Mouse (Mus musculus) intestine, postnatal 0 days (tissue): ENCODE measurements around the gene Myo15b. TPM values are rescaled to one million over a fixed set of nuclear protein-coding genes. Genes with fewer than 3 reads are reported as not detected.
A peak's percentile ranks its signal among the peaks of the same experiment; 100 is the strongest.

Experiments
- ATAC-seq: fragments of 200-750 bp; cut with Nextera tagmentation; 2 replicates; pipeline ENCODE4 v1.8.0; 2017; ENCODE audit warnings: mild to moderate bottlenecking, moderate TSS enrichment, moderate library complexity
- H3K27ac ChIP-seq: fragments of 300-500 bp; sonication (generic); 2 replicates; pipeline ENCODE4 v1.5.1; 2014; ENCODE audit warnings: mild to moderate bottlenecking, low read depth, low read length, moderate library complexity
- H3K27me3 ChIP-seq: fragments of 300-500 bp; sonication (generic); replicated peaks from 2 replicates; pipeline ENCODE4 v1.6.1; 2014; ENCODE audit warnings: low read length, mixed read lengths; ENCODE audit not compliant: control insufficient read depth, insufficient read depth
- H3K36me3 ChIP-seq: fragments of 300-500 bp; sonication (generic); 2 replicates; pipeline ENCODE4 v1.6.1; 2014; ENCODE audit warnings: mild to moderate bottlenecking, moderate library complexity; ENCODE audit not compliant: control insufficient read depth, insufficient read depth
- H3K4me1 ChIP-seq: fragments of 300-500 bp; sonication (generic); replicated peaks from 2 replicates; pipeline ENCODE4 v1.6.1; 2014; ENCODE audit warnings: antibody characterized with exemption, low read length, mixed read lengths; ENCODE audit not compliant: control insufficient read depth, insufficient read depth
- H3K4me2 ChIP-seq: fragments of 300-500 bp; sonication (generic); replicated peaks from 2 replicates; pipeline ENCODE4 v1.6.1; 2014; ENCODE audit warnings: low read depth, mild to moderate bottlenecking, moderate library complexity
- H3K4me3 ChIP-seq: fragments of 300-500 bp; sonication (generic); 2 replicates; pipeline ENCODE4 v1.5.1; 2014; ENCODE audit warnings: low read depth, low read length
- H3K9ac ChIP-seq: fragments of 300-500 bp; sonication (generic); 2 replicates; pipeline ENCODE4 v1.6.1; 2014; ENCODE audit warnings: mild to moderate bottlenecking, low read depth, low read length
- H3K9me3 ChIP-seq: fragments of 300-500 bp; sonication (generic); 2 replicates; pipeline ENCODE4 v1.6.1; 2016; ENCODE audit warnings: mixed run types; ENCODE audit not compliant: control insufficient read depth
- CTCF ChIP-seq: sonication (generic); IDR thresholded peaks from 2 replicates; pipeline ENCODE4 v1.5.1; 2016; ENCODE audit warnings: low read depth, mild to moderate bottlenecking, control low read depth, antibody characterized with exemption, moderate library complexity
- WGBS: fragments of 180-500 bp; shearing (Covaris S2); extraction: QIAGEN DNeasy Blood & Tissue Kit; methylation state at CpG from one replicate; pipeline ENCODE4 v1.1.7; 2014; 5-methylcytosine and 5-hydroxymethylcytosine counted together
- polyA plus RNA-seq: library from polyadenylated mRNA; unstranded; fragments of >200 nt; fragmentation: Nextera tagmentation; extraction: Ambion mirVana; gene quantifications from 2 replicates; pipeline ENCODE4 v1.2.1, GENCODE M21; 2015

Myo15b gene
- polyA plus RNA-seq, 1 experiment from 2014 or later = 332 TPM

- Histone ChIP-seq H3K36me3 (peaks cover 23% of the 10 kb centered on the region), H3K4me2 (peak overlapping the region; percentile 75), H3K27me3 (peaks cover 13% of the 10 kb centered on the region), H3K4me1 (no peaks in the 10 kb centered on the region), H3K9ac (peak overlapping the region; percentile 47), H3K27ac (no peak overlapping the region), H3K9me3 (no peaks in the 10 kb centered on the region), H3K4me3 (peak overlapping the region; percentile 44)
- peak; percentile 86 for ATAC-seq
- 2% methylated on average over 61 of the region's 75 CpGs for WGBS
- TF ChIP-seq CTCF = peak; percentile 99
Measured at GRCm38 (mm10) chr11:115859143-115859945, 1.1 kb downstream of the Myo15b start.

DNA sequence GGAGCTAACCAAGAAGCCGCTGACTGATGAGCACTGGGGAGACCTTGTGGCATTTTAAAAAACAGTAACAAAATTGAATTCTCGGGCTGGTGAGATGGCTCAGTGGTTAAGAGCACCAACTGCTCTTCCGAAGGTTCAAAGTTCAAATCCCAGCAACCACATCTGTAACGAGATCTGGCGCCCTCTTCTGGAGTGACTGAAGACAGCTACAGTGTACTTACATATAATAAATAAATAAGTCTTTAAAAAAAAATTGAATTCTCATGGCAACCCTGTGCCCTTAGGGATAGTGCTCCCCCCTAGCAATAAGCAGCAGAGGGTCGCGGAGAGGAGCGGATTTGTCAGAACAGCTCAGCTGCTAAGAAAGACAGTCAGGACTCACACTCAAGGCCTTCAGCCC lies 5.7 kb downstream of the Myo15b start:
- peaks cover 7% of the 10 kb centered on the region; the same call in 1 of the 2 replicates for H3K27me3 ChIP-seq
- H3K4me1 ChIP-seq = no peaks in the 10 kb centered on the region
- WGBS = 81% methylated on average over 8 of the region's 8 CpGs
- H3K9me3 ChIP-seq = no peaks in the 10 kb centered on the region
- no peak overlapping the region for H3K27ac ChIP-seq
- H3K36me3 ChIP-seq = no peaks in the 10 kb centered on the region
- peak; percentile 57 for TF ChIP-seq CTCF
- no peak for ATAC-seq
- no peak overlapping the region for H3K4me3 ChIP-seq
- H3K9ac ChIP-seq = no peak overlapping the region
- no peak overlapping the region for H3K4me2 ChIP-seq

- H3K36me3 ChIP-seq = no peaks in the 10 kb centered on the region
- H3K27ac ChIP-seq = peak overlapping the region; percentile 77
- no peaks in the 10 kb centered on the region for H3K27me3 ChIP-seq
- peak; percentile 82 for ATAC-seq
- H3K9ac ChIP-seq = no peak overlapping the region
- no peaks in the 10 kb centered on the region for H3K9me3 ChIP-seq
- H3K4me2 ChIP-seq = 0 out of 2 replicates have a peak overlapping the region, but pooled peaks have one; percentile 18
- WGBS = 31% methylated on average over 8 of the region's 8 CpGs
- H3K4me1 ChIP-seq = no peaks in the 10 kb centered on the region; the same call in 1 of the 2 replicates
- TF ChIP-seq CTCF = no peak
- H3K4me3 ChIP-seq = no peak overlapping the region
Measured at GRCm38 (mm10) chr11:115869393-115869792, 11.2 kb downstream of the Myo15b start.

DNA sequence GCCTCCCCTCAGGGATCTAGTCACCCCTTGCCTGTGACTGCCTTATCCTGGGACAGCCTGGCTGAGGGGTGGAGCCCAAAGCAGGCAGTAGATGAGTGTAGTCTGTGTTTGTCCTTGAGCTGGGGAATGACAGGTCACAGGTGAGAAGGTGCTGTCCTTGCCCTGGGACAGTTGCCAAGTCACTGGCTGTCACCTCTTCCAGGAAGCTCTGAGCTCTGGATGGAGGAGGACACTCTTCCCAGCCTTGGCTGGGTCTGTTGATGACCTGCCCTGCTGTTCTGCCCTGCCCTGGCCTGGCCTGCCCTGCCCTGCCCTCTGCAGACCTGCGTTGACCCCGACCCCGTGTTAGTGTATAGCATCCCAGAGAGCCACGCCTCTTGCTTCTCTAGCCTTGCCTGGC lies 14.2 kb downstream of the Myo15b start:
- H3K4me1 ChIP-seq = no peaks in the 10 kb centered on the region; the same call in 1 of the 2 replicates
- H3K4me3 ChIP-seq = no peak overlapping the region
- ATAC-seq = peak; percentile 31
- H3K36me3 ChIP-seq = no peaks in the 10 kb centered on the region
- H3K9ac ChIP-seq = no peak overlapping the region
- WGBS = 21% methylated on average over 4 of the region's 4 CpGs
- H3K27me3 ChIP-seq = no peaks in the 10 kb centered on the region
- H3K9me3 ChIP-seq = no peaks in the 10 kb centered on the region
- no peak for TF ChIP-seq CTCF
- H3K4me2 ChIP-seq = no peak overlapping the region; the same call in 1 of the 2 replicates
- H3K27ac ChIP-seq = peak overlapping the region; percentile 54; the same call in 1 of the 2 replicates

GRCm38 (mm10) chr11:115875935-115876334 lies 17.7 kb downstream of the Myo15b start:
- WGBS = 83% methylated on average over 3 of the region's 3 CpGs

DNA sequence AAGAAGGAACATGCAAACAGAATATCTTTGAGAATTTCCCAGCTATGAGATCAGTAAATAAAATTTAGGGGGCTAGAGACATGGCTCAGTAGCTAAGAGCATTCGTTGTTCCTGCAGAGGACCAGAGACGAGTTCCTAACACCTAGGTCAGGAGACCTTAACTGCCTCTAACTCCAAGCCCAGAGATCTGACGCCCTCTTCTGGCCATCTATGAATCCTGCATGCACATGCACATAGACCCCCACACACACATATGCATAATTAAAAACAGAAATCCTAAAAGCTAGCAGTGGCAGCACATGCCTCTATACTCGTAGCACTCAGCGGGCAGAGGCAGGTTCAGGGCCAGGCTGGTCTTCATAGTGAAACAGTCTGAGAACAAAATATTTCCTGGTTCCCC lies 18.2 kb downstream of the Myo15b start:
- peaks cover 16% of the 10 kb centered on the region for H3K36me3 ChIP-seq
- H3K4me3 ChIP-seq = no peak overlapping the region
- 77% methylated on average over 5 of the region's 5 CpGs for WGBS
- no peak overlapping the region for H3K9ac ChIP-seq
- TF ChIP-seq CTCF = peak; percentile 58
- peak overlapping the region; percentile 66; the same call in 1 of the 2 replicates for H3K4me2 ChIP-seq
- H3K27me3 ChIP-seq = no peaks in the 10 kb centered on the region
- ATAC-seq = no peak
- peak overlapping the region; percentile 94 for H3K27ac ChIP-seq
- H3K9me3 ChIP-seq = no peaks in the 10 kb centered on the region
- no peaks in the 10 kb centered on the region; the same call in 1 of the 2 replicates for H3K4me1 ChIP-seq

More at GRCm38 (mm10) chr11:115875935-115876334, 17.7 kb downstream of the Myo15b start:
- H3K4me1 ChIP-seq = no peaks in the 10 kb centered on the region
- H3K36me3 ChIP-seq = peaks cover 11% of the 10 kb centered on the region
- H3K27ac ChIP-seq = no peak overlapping the region
- H3K9me3 ChIP-seq = no peaks in the 10 kb centered on the region
- no peak for TF ChIP-seq CTCF
- no peak overlapping the region for H3K4me3 ChIP-seq
- no peak overlapping the region for H3K9ac ChIP-seq
- no peaks in the 10 kb centered on the region for H3K27me3 ChIP-seq
- no peak for ATAC-seq
- no peak overlapping the region for H3K4me2 ChIP-seq
